Mouse (Mus musculus) heart, postnatal 36 days (tissue): ENCODE measurements at regions not wholly inside any gene's neighbourhood (a gene's known extent, or its start where the extent isn't known, plus 50 kb on each side); places are given as distances from the start of the nearest gene placed in this dataset.
"Not testable (repeated sequence)": the region's sequence is repeated elsewhere in the genome, so short reads cannot be mapped to it uniquely, and the experiment has no call there.

ENCODE experiments used
- DNase-seq, 2 experiments: peaks; one replicate each; pipeline ENCODE4 v3.0.0; 2021 to 2022
- intact Hi-C: fragments of 180-260 bp; cut with DNase I; formaldehyde crosslinking; loops from one replicate; pipeline ENCODE4 v1.15.1; 2025

DNA sequence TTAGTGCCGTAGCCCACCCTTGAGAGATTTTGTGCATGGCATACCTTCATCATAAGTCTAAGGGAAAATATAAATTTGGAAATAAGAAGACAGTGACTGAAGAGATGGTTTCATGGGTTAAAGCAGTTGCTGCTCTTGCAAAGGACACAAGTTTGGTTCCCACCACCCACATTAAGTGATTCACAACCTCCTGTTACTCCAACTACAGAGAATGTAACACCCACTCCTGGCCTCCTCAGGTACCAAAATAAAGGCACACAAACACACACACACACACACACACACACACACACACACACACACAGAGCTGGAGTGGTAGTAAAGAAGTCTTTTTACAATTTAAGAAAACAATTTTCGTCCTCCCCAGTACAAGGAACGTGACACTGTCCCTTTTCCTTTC, 421.4 kb downstream of the Dad1 start:
- DNase-seq = no peak
- intact Hi-C loops = no loop called here

DNA sequence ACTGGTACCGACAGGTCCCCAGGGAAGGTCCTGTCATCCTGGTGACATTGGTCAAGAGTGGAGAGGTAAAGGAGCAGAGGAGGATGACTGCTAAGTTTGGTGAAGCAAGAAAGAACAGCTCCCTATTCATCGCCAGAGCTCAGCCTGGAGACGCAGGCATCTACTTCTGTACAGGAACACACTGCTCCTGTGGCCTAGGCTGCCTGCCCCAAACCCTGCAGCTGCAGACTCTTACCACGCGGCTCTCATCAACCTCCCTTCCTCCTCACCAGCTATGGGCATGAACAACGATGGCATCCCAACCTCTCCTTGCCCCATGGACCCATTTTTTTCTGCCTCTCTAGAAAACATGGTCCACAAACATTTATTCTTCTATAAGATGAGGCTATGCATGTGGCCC, 422.3 kb downstream of the Dad1 start:
- DNase-seq = no peak
- intact Hi-C loops = no loop called here

DNA sequence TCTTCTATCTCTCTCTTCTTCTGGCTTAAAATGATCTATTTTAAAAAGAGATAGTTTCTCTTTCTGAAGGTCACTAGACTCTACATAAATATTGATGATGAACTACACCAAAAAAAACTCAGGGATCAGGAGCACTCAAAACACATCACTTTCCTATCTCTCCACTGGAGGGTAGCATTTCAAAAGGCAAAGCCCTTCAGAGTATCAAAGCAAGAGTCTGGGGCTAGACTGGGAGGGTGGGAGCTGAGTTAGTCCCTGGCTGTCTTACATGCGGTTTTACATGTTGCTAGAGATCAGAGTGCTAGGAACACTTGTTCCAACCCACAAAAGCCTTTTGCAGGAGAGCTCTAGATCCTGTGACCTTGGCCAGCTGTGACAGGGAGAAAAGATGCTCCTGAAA, 423.2 kb downstream of the Dad1 start:
- DNase-seq = no peak
- intact Hi-C loops = no loop called here

DNA sequence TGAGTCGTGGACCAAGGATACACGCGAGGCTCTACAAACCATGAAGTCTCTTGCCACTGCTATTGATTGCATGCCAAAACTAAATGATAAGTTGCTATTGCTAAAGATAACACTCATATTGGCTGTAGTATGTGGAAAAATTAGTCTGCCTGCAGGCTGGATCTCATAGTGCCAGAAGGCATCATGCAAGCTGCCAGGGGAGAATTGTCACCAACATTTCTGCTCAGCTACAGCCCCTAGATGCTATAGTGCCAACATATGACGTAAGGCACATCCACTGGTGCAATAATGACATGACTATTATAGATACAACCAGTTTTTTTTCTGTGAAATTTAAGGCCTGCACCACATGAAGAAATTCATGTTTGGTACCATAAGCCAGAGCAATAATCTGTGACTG, 427.1 kb downstream of the Dad1 start:
- no peak for DNase-seq
- intact Hi-C loops = no loop called here

DNA sequence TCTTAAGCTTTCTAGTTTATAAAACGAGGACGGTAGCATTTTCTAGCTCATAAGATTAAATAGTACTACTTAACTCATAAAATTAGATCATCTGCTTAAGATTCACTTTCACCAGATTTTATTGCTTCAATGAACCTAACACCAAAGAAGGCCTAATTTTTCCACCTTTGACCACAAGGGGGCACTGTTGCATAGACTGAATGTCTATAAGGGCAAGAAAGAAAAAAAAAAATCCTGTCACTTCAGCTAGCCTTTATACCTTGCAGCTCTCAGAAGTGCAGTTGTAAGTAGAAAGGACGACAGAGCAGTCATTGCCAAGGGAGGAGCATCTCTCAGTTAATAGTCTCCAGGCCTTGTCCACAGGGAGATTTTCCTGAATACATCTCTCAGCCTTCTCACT, 447.7 kb downstream of the Dad1 start:
- intact Hi-C loops = loop anchor here (5.0 kb wide), 1 partner anchor 341 kb away; no protein-coding TSS in a partner anchor
- DNase-seq = peak; percentile 46 to 67

DNA sequence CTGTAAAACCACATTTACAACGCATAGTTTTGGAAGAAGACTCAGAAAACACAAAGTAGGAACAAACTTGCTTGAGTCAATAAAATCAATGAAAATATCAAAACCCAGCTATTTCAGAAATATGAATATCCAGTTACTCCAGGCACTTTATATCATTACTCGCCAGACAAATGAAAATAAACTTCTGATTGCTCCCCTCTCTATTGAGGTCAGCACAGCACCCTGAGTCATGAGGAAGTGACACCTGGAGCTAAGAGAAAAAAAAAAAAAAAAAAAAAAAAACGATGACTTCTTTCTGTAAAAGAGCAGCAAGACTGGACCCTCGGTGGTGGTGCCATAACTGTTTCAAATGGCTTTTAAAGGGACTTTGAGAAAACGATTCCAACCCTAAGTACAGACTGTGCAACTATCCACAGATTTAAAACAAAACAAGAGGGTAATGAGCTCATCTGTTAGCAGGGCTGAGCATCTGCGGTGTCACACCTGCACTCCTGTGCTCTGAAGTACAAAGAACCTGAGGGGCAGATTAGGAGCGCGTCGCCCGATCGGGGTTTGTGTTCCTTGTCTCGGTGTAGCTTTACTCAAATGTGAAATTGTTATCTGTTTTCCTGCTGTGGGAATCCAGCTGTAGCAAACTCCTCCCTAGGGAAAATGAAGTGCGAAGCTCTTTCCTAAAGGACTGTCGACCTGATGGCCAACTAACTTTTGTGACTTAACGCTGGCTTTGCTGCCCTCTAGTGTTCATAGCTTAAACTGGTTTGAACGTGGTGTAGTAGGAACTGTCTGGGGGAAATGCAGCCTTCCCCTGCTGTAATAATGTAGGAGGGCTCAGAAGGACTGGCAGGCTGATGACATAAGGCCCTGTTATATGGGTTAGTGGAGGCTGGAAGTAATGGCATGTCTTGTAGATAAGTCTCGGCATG, 449.9 kb downstream of the Dad1 start:
- intact Hi-C loops = loop anchor here (1.0 kb wide), 1 partner anchor 28 kb away; no protein-coding TSS in a partner anchor
- DNase-seq = peak; percentile 31 to 42

DNA sequence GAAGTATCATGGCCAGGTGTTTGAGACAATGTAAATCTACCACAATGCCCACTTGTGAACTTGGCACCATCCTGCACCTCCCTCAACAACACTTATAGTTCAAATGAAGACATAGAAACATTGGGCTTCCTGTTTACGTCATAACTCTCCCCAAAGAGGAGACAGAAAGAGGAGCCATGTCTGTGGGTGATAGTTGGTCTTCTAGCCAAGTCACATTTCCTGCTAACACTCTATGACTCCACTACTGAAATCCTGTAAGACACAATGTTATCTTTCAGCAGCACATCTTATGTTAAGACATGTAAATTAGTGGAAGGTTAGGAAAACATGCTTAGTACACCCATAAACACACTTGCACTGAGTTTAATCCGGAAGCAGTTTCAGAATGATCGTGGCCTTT, 451.4 kb downstream of the Dad1 start:
- intact Hi-C loops = no loop called here
- no peak for DNase-seq

DNA sequence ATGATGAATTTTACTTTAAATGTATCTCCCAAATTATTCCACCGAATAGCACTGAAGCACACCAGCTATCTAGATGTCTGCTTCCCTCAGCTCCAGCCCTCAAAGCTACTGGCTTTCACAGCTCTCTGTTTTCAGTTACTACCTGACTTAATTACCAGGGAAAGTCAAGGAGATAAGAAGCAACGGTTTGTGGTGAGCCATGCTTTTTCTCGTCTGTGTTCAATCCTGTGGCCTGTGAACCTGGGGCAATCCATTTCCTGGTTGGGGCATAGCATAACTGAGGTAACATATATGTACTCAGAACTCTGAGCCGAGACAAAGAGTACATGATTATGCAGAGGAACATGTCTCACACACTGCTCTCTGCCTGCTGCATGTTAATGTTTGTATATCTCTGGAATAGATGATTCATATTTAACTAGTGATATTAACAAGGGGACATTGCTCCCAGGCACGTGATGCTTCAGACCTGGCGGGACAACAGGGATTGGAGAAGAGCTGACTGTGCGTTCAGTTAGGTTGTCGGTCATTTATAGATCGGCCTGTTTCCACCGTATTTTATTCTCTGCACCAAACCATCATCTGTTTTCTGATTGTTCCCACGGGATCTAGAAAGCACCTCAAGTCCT, 453.3 kb downstream of the Dad1 start:
- no peak for DNase-seq
- intact Hi-C loops = no loop called here

DNA sequence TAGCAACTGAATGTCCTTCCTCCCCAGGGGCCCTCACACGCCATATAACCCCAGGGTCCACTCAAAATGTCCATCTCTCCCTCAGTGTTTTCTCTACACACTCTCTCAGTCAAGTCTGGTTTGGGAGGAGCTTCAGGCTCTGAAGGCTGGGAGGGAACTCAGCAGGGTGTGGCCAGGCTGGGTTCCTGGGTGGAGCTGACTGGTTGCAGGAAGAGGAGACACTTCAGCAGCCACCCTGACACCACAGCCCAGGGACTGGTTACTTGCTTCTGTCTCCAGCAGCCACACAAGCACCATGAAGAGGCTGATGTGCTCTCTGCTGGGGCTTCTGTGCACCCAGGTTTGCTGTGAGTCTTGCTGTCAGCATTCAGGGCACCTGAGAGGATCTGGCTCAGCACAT, 458.7 kb downstream of the Dad1 start:
- DNase-seq, intact Hi-C loops: not testable (repeated sequence)

DNA sequence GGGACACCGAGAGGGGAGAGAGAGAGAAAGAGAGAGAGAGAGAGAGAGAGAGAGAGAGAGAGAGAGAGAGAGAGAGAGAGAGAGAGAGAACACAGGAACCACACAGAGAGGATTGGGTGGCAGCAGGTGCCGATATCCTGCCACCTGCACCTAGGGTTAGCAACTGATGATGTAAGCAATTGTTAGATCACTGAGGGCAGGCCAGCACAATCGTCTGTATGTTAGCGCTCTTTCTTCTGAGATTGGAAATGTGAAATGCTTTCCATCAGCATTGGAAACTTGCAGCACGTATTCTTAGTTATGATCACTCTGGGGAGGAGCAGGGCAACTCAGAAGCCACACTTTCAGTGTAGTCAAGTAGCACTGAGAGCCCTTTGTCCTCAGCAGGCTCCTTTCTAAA, 459.4 kb downstream of the Dad1 start:
- intact Hi-C loops = no loop called here
- no peak for DNase-seq

DNA sequence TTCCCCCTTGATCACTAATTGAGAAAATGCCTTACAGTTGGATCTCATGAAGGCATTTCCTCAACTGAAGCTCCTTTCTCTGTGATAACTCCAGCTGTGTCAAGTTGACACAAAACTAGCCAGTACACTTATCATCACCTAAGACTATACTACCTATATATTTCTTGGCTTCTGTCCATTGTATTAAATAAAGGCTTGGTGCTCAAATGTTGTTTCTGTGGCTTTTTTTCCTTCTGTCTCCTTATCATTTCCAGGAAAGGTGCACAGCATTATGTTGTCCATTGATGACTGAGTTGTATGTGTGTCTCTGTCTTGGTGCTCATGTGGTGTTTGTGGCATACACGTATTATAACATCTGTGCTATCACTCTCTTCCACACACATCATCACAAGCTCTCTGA, 461.5 kb downstream of the Dad1 start:
- DNase-seq, intact Hi-C loops: not testable (repeated sequence)

DNA sequence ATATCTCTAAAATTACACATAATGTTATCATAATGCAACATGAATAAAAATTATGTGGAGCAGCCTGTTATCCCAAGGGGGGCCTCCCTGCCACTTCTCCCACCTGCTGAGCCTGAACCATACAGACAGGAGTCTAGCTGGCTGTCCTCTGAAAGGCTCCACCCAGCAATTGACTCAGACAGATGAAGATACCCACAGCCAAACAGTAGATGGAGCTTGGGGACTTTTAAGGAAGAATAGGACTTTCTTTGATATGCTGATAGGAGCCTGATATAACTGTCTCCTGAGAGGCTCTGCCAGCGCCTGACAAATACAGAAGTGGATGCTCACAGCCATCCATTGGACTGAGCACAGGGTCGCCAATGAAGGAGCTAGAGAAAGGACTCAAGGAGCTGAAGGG, 468.4 kb downstream of the Dad1 start:
- intact Hi-C loops, DNase-seq: not testable (repeated sequence)

DNA sequence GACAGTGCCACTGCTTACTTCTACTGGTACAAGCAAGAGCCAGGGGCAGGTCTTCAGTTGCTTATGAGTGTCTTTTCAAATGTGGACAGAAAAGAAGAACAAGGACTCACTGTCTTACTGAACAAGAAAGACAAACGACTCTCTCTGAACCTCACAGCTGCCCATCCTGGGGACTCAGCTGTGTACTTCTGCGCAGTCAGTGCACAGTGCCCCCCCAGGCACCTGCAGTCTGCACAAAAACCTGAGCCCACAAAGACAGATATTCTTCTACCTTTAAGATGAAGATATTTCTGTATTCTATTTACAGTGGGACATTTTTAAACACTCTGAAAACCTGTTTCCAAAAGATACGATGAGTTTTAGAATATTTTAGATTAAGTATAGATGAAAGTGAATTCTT, 476.5 kb downstream of the Dad1 start:
- intact Hi-C loops = no loop called here
- DNase-seq = no peak

DNA sequence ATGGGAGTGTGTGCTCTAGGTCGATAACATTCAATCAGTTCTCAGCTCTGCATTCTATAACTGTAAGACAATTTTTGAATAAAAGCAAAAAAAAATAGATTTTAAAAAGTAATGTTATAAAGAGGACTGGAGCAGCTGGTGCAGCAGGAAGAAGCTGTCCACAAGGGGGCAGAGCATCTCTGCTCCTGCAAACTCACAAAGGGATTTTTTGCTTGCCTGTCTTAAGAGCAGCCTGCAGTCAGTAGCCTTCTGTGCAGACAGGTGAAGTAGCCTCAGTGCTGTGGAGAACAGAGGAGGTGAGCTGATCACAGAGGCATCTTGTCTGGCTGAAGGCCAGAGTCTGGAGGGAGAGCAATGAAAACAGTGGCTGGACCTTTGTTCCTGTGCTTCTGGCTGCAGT, 477.2 kb downstream of the Dad1 start:
- intact Hi-C loops = loop anchor here (1.0 kb wide), 1 partner anchor 28 kb away; no protein-coding TSS in a partner anchor
- peak; percentile 8 to 29 for DNase-seq

DNA sequence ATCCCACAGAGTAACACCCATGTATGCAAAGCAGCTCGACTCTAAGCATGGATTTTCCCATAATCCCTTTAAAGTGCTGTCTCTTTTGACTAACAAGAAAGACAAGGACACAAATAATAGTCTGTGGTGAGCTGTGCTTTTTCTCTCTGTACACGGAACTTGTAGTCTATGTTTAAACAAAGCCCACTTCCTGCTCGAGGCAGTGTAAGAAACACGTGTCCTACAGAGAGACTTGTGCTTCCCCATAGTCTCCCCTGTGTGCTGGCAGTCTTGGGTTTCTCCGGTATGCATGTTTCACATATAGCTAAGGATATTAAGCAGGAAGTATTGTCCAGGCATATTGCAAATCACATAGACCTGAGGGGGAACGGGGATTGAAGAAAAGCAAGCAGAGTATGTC, 487.4 kb downstream of the Dad1 start:
- intact Hi-C loops, DNase-seq: not testable (repeated sequence)

DNA sequence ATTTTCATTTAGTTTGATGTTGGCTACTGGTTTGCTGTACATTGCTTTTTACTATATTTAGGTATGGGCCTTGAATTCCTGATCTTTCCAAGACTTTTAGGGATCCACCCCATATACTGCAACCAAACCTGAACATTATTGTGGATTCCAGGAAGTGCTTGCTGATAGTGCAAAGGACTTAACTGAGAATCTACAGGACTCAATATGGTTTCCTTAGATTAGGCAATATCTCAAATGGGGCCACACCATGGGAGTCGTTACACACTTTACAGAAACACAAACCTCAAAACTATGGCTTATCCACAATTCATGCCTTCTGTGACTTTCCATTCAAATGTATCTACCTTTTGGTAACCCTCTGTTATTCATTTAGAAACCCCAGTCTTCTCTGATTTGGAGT, 488.0 kb downstream of the Dad1 start:
- intact Hi-C loops, DNase-seq: not testable (repeated sequence)

DNA sequence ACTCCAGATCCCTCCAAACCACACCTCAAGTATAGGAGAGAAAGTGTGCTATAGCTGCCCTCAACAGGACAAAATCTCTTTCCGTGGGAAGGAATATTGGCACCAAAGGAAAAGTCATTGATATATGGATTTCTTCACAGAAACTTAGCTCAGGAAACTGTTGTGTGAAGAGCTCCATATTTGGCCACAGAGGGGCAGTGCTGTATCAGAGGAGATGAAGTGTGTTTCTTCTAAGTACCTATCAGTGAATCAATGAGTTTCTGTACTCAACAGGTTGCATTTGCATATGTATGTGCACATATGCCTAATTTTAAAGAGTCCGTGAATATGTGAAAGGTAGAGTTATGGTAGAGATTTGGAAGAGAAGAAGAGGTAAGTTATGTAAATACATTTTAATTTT, 493.3 kb downstream of the Dad1 start:
- DNase-seq, intact Hi-C loops: not testable (repeated sequence)

DNA sequence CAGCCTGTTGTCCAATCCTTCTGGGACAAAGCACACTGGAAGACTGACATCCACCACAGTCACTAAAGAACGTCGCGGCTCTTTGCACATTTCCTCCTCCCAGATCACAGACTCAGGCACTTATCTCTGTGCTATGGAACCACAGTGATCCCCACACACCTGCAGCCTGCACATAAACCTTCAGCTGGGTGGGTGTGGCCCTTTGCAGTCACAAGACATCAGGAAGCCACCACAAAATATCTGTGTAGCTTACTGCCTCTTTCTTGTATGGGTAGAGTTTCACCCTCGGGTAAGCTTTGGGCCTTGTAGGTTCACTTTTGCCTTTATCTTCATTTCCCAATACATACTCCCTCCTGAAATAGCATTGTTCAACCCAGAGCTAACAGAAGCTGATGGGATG, 496.1 kb downstream of the Dad1 start:
- DNase-seq, intact Hi-C loops: not testable (repeated sequence)

DNA sequence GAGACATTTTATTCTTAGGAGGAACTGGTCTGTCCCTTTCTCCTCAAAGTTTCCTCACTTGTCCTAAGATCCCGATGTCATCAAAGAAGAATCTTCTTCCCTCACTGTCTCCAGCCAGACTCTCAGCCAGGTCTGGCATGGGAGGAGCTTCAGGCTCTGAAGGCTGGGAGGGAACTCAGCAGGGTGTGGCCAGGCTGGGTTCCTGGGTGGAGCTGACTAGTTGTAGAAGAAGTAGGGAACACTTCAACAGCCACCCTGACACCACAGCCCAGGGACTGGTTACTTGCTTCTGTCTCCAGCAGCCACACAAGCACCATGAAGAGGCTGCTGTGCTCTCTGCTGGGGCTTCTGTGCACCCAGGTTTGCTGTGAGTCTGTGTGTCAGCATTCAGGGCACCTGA, 496.8 kb downstream of the Dad1 start:
- DNase-seq, intact Hi-C loops: not testable (repeated sequence)

DNA sequence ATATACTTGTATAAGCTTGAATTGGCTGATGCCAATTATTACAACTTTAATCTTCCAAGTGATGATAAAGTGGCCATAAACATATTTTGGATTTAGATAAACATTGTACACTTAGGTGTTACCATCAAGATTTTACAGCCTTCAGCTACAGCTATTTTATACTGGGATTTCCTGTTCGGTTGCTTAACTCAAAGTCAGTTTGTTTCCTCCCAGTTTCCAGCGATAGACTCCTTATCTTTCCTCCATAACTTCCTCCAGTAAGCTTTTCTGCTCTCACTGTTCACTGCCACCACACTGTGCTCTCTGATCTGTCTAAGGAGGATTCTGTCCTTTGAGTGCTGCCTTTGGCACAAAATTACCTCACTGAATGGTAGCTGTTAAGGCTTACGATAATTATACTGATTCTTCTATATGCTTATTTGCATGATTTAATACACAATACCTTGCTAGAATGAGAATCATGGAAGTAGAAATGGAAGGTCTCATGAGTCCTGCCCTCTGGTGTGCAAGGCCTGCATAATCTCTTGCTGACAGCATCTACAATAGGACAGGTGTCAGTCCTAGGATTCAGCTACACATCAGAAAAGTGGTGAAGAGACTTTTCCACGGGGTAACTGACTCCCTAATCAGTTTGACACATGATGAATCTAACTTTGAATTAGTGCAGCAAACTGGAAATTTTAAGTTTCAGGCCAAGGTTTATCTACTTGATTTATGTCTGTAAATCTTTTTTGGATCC, 503.0 kb downstream of the Dad1 start:
- DNase-seq = no peak
- intact Hi-C loops = no loop called here

DNA sequence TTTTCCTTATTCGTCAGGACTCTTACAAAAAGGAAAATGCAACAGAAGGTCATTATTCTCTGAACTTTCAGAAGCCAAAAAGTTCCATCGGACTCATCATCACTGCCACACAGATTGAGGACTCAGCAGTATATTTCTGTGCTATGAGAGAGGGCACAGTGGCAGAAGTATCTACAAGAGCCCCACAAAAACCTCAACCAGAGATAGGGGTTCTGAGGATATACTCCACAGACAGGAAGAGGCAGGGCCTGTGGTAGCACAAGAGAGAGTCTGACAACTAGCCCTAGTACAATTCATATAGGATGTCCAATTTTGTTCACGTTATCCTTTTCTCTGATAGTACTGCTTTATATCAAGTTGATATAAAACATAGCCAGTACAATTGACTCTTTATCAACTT, 510.4 kb downstream of the Dad1 start:
- intact Hi-C loops, DNase-seq: not testable (repeated sequence)
